Mouse (Mus musculus) neural tube, embryonic 13.5 days (tissue): Measurements from ENCODE around the gene Nlrx1. TPM values are rescaled to one million over a fixed set of nuclear protein-coding genes. Genes with fewer than 3 reads are reported as not detected.
"Not testable (repeated sequence)": the region's sequence is repeated elsewhere in the genome, so short reads cannot be mapped to it uniquely, and the experiment has no call there.

ENCODE experiments used
- ATAC-seq: fragments of 200-750 bp; cut with Nextera tagmentation; 2 replicates; pipeline ENCODE4 v1.8.0; 2017; ENCODE audit warnings: low read depth, mild to moderate bottlenecking, moderate TSS enrichment, moderate library complexity
- H3K27ac ChIP-seq: fragments of 300-500 bp; sonication (generic); replicated peaks from 2 replicates; pipeline ENCODE4 v1.5.1; 2015; ENCODE audit warnings: moderate library complexity, mild to moderate bottlenecking, inconsistent platforms
- H3K27me3 ChIP-seq: fragments of 300-500 bp; sonication (generic); 2 replicates; pipeline ENCODE4 v1.6.1; 2015; ENCODE audit warnings: mild to moderate bottlenecking, inconsistent platforms
- H3K36me3 ChIP-seq: fragments of 300-500 bp; sonication (generic); 2 replicates; pipeline ENCODE4 v1.6.1; 2015; ENCODE audit warnings: mild to moderate bottlenecking, inconsistent platforms
- H3K4me1 ChIP-seq: fragments of 300-500 bp; sonication (generic); replicated peaks from 2 replicates; pipeline ENCODE4 v1.6.1; 2015; ENCODE audit warnings: inconsistent platforms
- H3K4me2 ChIP-seq: fragments of 300-500 bp; sonication (generic); 2 replicates; pipeline ENCODE4 v1.6.1; 2015; ENCODE audit warnings: inconsistent platforms, mild to moderate bottlenecking, moderate library complexity
- H3K4me3 ChIP-seq: fragments of 300-500 bp; sonication (generic); 2 replicates; pipeline ENCODE4 v1.5.1; 2015; ENCODE audit warnings: mild to moderate bottlenecking, inconsistent platforms
- H3K9ac ChIP-seq: fragments of 300-500 bp; sonication (generic); 2 replicates; pipeline ENCODE4 v1.6.1; 2015; ENCODE audit warnings: moderate library complexity, mild to moderate bottlenecking, inconsistent platforms
- H3K9me3 ChIP-seq: fragments of 300-500 bp; sonication (generic); 2 replicates; pipeline ENCODE4 v1.6.1; 2016; ENCODE audit warnings: inconsistent platforms
- WGBS: fragments of 180-500 bp; shearing (Covaris S2); methylation state at CpG from one replicate; pipeline ENCODE4 v1.1.7; 2015; 5-methylcytosine and 5-hydroxymethylcytosine counted together
- polyA plus RNA-seq: library from polyadenylated mRNA; unstranded; fragments of >200 nt; fragmentation: Nextera tagmentation; extraction: Ambion mirVana; gene quantifications from 2 replicates; pipeline ENCODE4 v1.2.1, GENCODE M21; 2015

Nlrx1 gene
- polyA plus RNA-seq, 1 experiment from 2014 or later: 4.5 TPM

GRCm38 (mm10) chr9:44300001-44300400, 31.6 kb upstream of the Nlrx1 start:
- WGBS: 97% methylated on average over 3 of the region's 3 CpGs
- H3K27me3 ChIP-seq, H3K27ac ChIP-seq, H3K9ac ChIP-seq, H3K4me2 ChIP-seq, H3K9me3 ChIP-seq, H3K4me3 ChIP-seq, ATAC-seq: not testable (repeated sequence)
- Histone ChIP-seq H3K36me3 (peaks cover 78% of the 10 kb centered on the region), H3K4me1 (peaks cover 15% of the 10 kb centered on the region)

- no peaks in the 10 kb centered on the region for H3K9me3 ChIP-seq
- H3K4me2 ChIP-seq: no peak overlapping the region
- H3K27ac ChIP-seq: no peak overlapping the region
- peaks cover 68% of the 10 kb centered on the region for H3K36me3 ChIP-seq
- H3K4me1 ChIP-seq: peaks cover 13% of the 10 kb centered on the region
- 0 out of 2 replicates have a peak, but pooled peaks cover 4% of the 10 kb centered on the region for H3K27me3 ChIP-seq
- no peak overlapping the region for H3K9ac ChIP-seq
- no peak for ATAC-seq
- 77% methylated on average over 3 of the region's 3 CpGs for WGBS
- no peak overlapping the region for H3K4me3 ChIP-seq
These were observed 24.1 kb upstream of the Nlrx1 start for GRCm38 (mm10) chr9:44292490-44292889.

GRCm38 (mm10) chr9:44288959-44289291, 20.5 kb upstream of the Nlrx1 start:
- no peak for ATAC-seq
- Histone ChIP-seq H3K9me3 (no peaks in the 10 kb centered on the region), H3K4me2 (peak overlapping the region; percentile 94), H3K9ac (peak overlapping the region; percentile 93), H3K27me3 (0 out of 2 replicates have a peak, but pooled peaks cover 4% of the 10 kb centered on the region), H3K36me3 (peaks cover 35% of the 10 kb centered on the region), H3K27ac (peak overlapping the region; percentile 84), H3K4me3 (peak overlapping the region; percentile 90), H3K4me1 (peaks cover 32% of the 10 kb centered on the region)
- WGBS: 4% methylated on average over 11 of the region's 11 CpGs

- Histone ChIP-seq H3K27me3 (0 out of 2 replicates have a peak, but pooled peaks cover 4% of the 10 kb centered on the region), H3K4me3 (peak within 1 kb of the TSS; percentile 90), H3K9me3 (no peaks in the 10 kb centered on the region), H3K9ac (peak within 1 kb of the TSS; percentile 93), H3K4me1 (peaks cover 32% of the 10 kb centered on the region), H3K36me3 (peaks cover 29% of the 10 kb centered on the region), H3K27ac (peak within 1 kb of the TSS; percentile 84), H3K4me2 (peak within 1 kb of the TSS; percentile 94)
- ATAC-seq: peak; percentile 82
- WGBS: under 1% methylated on average over 38 of the region's 38 CpGs
These were observed 19.9 kb upstream of the Nlrx1 start, which contains the start of gene Abcg4 for GRCm38 (mm10) chr9:44288076-44288958. Abcg4 (minus strand) TSS chr9:44288615.

- peak; percentile 59 for ATAC-seq
- H3K27me3 ChIP-seq: 0 out of 2 replicates have a peak, but pooled peaks cover 4% of the 10 kb centered on the region
- H3K4me1 ChIP-seq: peaks cover 32% of the 10 kb centered on the region
- H3K9ac ChIP-seq: peak overlapping the region; percentile 93
- peak overlapping the region; percentile 90 for H3K4me3 ChIP-seq
- peaks cover 21% of the 10 kb centered on the region for H3K36me3 ChIP-seq
- H3K27ac ChIP-seq: peak overlapping the region; percentile 84
- peak overlapping the region; percentile 94 for H3K4me2 ChIP-seq
- WGBS: under 1% methylated on average over 47 of the region's 47 CpGs
- no peaks in the 10 kb centered on the region for H3K9me3 ChIP-seq
These were observed 19.1 kb upstream of the Nlrx1 start for GRCm38 (mm10) chr9:44287401-44288075.

GRCm38 (mm10) chr9:44287003-44287400, 18.6 kb upstream of the Nlrx1 start:
- 5% methylated on average over 11 of the region's 11 CpGs for WGBS
- ATAC-seq: peak; percentile 5; the same call in 1 of the 2 replicates
- peak overlapping the region; percentile 94 for H3K4me2 ChIP-seq
- H3K9ac ChIP-seq: peak overlapping the region; percentile 93
- peak overlapping the region; percentile 84 for H3K27ac ChIP-seq
- H3K4me1 ChIP-seq: peaks cover 32% of the 10 kb centered on the region
- 0 out of 2 replicates have a peak, but pooled peaks cover 4% of the 10 kb centered on the region for H3K27me3 ChIP-seq
- H3K36me3 ChIP-seq: peaks cover 18% of the 10 kb centered on the region
- H3K4me3 ChIP-seq: peak overlapping the region; percentile 90
- H3K9me3 ChIP-seq: no peaks in the 10 kb centered on the region

- peak overlapping the region; percentile 90 for H3K4me3 ChIP-seq
- peak overlapping the region; percentile 93 for H3K9ac ChIP-seq
- H3K4me2 ChIP-seq: peak overlapping the region; percentile 94
- H3K4me1 ChIP-seq: peaks cover 32% of the 10 kb centered on the region
- 19% methylated on average over 6 of the region's 6 CpGs for WGBS
- ATAC-seq: no peak
- H3K36me3 ChIP-seq: peaks cover 18% of the 10 kb centered on the region
- H3K9me3 ChIP-seq: no peaks in the 10 kb centered on the region
- H3K27ac ChIP-seq: no peak overlapping the region
- 0 out of 2 replicates have a peak, but pooled peaks cover 4% of the 10 kb centered on the region for H3K27me3 ChIP-seq
These were observed 18.0 kb upstream of the Nlrx1 start for GRCm38 (mm10) chr9:44286256-44286850.

GRCm38 (mm10) chr9:44283183-44283582, 14.8 kb upstream of the Nlrx1 start:
- ATAC-seq: no peak
- H3K36me3 ChIP-seq: peaks cover 40% of the 10 kb centered on the region
- no peak overlapping the region for H3K4me2 ChIP-seq
- 63% methylated on average over 5 of the region's 5 CpGs for WGBS
- H3K27me3 ChIP-seq: no peaks in the 10 kb centered on the region
- no peak overlapping the region for H3K27ac ChIP-seq
- H3K9me3 ChIP-seq: no peaks in the 10 kb centered on the region
- no peak overlapping the region for H3K9ac ChIP-seq
- no peak overlapping the region for H3K4me3 ChIP-seq
- H3K4me1 ChIP-seq: peaks cover 18% of the 10 kb centered on the region

- WGBS: 79% methylated on average over 4 of the region's 4 CpGs
- no peak overlapping the region for H3K4me3 ChIP-seq
- no peak overlapping the region for H3K9ac ChIP-seq
- H3K27me3 ChIP-seq: no peaks in the 10 kb centered on the region
- H3K4me1 ChIP-seq: peaks cover 22% of the 10 kb centered on the region
- H3K4me2 ChIP-seq: no peak overlapping the region
- H3K27ac ChIP-seq: no peak overlapping the region
- ATAC-seq: no peak
- no peaks in the 10 kb centered on the region for H3K9me3 ChIP-seq
- H3K36me3 ChIP-seq: peaks cover 22% of the 10 kb centered on the region
These were observed 1.6 kb upstream of the Nlrx1 start for GRCm38 (mm10) chr9:44269973-44270372.

GRCm38 (mm10) chr9:44269077-44269476, 678 bp upstream of the Nlrx1 start:
- no peak overlapping the region for H3K4me3 ChIP-seq
- no peak overlapping the region for H3K9ac ChIP-seq
- no peak overlapping the region for H3K4me2 ChIP-seq
- 79% methylated on average over 3 of the region's 3 CpGs for WGBS
- peaks cover 30% of the 10 kb centered on the region for H3K4me1 ChIP-seq
- ATAC-seq: no peak
- no peaks in the 10 kb centered on the region for H3K27me3 ChIP-seq
- peaks cover 13% of the 10 kb centered on the region for H3K36me3 ChIP-seq
- H3K27ac ChIP-seq: no peak overlapping the region
- H3K9me3 ChIP-seq: no peaks in the 10 kb centered on the region

GRCm38 (mm10) chr9:44268027-44268360, 405 bp downstream of the Nlrx1 start:
- no peaks in the 10 kb centered on the region for H3K27me3 ChIP-seq
- peaks cover 2% of the 10 kb centered on the region for H3K36me3 ChIP-seq
- H3K9me3 ChIP-seq: no peaks in the 10 kb centered on the region
- peak overlapping the region; percentile 72 for H3K9ac ChIP-seq
- H3K4me3 ChIP-seq: peak overlapping the region; percentile 39
- H3K4me2 ChIP-seq: peak overlapping the region; percentile 59
- WGBS: 7% methylated on average over 28 of the region's 28 CpGs
- H3K4me1 ChIP-seq: peaks cover 30% of the 10 kb centered on the region
- ATAC-seq: peak; percentile 76
- peak overlapping the region; percentile 63 for H3K27ac ChIP-seq
